Mouse (Mus musculus) liver, embryonic 15.5 days (tissue): ENCODE measurements around the gene Endou. TPM values are rescaled to one million over a fixed set of nuclear protein-coding genes. Genes with fewer than 3 reads are reported as not detected.
A peak's percentile ranks its signal among the peaks of the same experiment; 100 is the strongest.

Experiments
- ATAC-seq: fragments of 200-750 bp; cut with Nextera tagmentation; 2 replicates; pipeline ENCODE4 v1.8.0; 2017; ENCODE audit warnings: moderate number of reproducible peaks, mild to moderate bottlenecking, moderate library complexity; ENCODE audit not compliant: insufficient read depth
- H3K27ac ChIP-seq: fragments of 300-500 bp; sonication (generic); replicated peaks from 2 replicates; pipeline ENCODE4 v1.5.1; 2015; ENCODE audit warnings: mild to moderate bottlenecking, inconsistent platforms
- H3K27me3 ChIP-seq: fragments of 300-500 bp; sonication (generic); 2 replicates; pipeline ENCODE4 v1.6.1; 2015; ENCODE audit warnings: mild to moderate bottlenecking, inconsistent platforms
- H3K36me3 ChIP-seq: fragments of 300-500 bp; sonication (generic); replicated peaks from 2 replicates; pipeline ENCODE4 v1.6.1; 2015; ENCODE audit warnings: moderate library complexity, mild to moderate bottlenecking, inconsistent platforms
- H3K4me1 ChIP-seq: fragments of 300-500 bp; sonication (generic); replicated peaks from 2 replicates; pipeline ENCODE4 v1.6.1; 2015; ENCODE audit warnings: inconsistent platforms
- H3K4me2 ChIP-seq: fragments of 300-500 bp; sonication (generic); 2 replicates; pipeline ENCODE4 v1.6.1; 2015; ENCODE audit warnings: moderate library complexity, mild to moderate bottlenecking, inconsistent platforms
- H3K4me3 ChIP-seq: fragments of 300-500 bp; sonication (generic); replicated peaks from 2 replicates; pipeline ENCODE4 v1.5.1; 2015; ENCODE audit warnings: mild to moderate bottlenecking, inconsistent platforms
- H3K9ac ChIP-seq: fragments of 300-500 bp; sonication (generic); 2 replicates; pipeline ENCODE4 v1.6.1; 2015; ENCODE audit warnings: moderate library complexity, mild to moderate bottlenecking, inconsistent platforms
- H3K9me3 ChIP-seq: fragments of 300-500 bp; sonication (generic); replicated peaks from 2 replicates; pipeline ENCODE4 v1.6.1; 2016; ENCODE audit warnings: inconsistent platforms
- WGBS: fragments of 180-500 bp; shearing (Covaris S2); methylation state at CpG from one replicate; pipeline ENCODE4 v1.1.7; 2015; ENCODE audit warnings: mixed read lengths; ENCODE audit not compliant: insufficient replicate concordance; 5-methylcytosine and 5-hydroxymethylcytosine counted together
- polyA plus RNA-seq: library from polyadenylated mRNA; unstranded; fragments of >200 nt; fragmentation: Nextera tagmentation; extraction: Ambion mirVana; gene quantifications from 2 replicates; pipeline ENCODE4 v1.2.1, GENCODE M21; 2015

Gene Endou
- 0.10 and 0.18 TPM in 2 replicates for polyA plus RNA-seq

DNA sequence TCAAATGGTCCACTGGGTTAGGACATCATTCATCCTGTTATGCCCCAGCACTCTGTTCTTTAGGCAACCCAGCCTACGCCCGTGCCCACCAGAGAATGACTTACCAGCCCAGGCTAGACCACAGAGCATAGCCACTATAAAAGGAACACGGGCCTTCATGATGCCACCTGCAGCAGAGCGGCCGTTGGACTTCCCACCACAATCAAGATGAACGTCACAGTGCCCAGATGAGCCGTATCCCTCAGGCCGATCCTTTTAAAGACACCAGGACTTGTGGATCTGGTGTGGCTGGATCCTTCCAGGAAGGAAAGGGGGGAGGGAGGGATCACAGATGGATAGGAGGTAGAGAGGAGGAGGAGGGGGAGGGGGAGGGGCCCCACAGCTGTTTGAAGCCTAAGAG is at the start of gene Endou:
TSS of gene Endou (minus strand) at position 229 of the 400 bp plus-strand sequence.
- H3K4me2 ChIP-seq: no peak within 1 kb of the TSS
- peaks cover 10% of the 10 kb centered on the region; the same call in 1 of the 2 replicates for H3K27me3 ChIP-seq
- H3K27ac ChIP-seq: no peak within 1 kb of the TSS
- H3K4me1 ChIP-seq: no peaks in the 10 kb centered on the region
- WGBS: 71% methylated on average over 8 of the region's 8 CpGs
- H3K36me3 ChIP-seq: no peaks in the 10 kb centered on the region
- no peak within 1 kb of the TSS for H3K4me3 ChIP-seq
- ATAC-seq: no peak
- no peaks in the 10 kb centered on the region for H3K9me3 ChIP-seq
- H3K9ac ChIP-seq: no peak within 1 kb of the TSS

DNA sequence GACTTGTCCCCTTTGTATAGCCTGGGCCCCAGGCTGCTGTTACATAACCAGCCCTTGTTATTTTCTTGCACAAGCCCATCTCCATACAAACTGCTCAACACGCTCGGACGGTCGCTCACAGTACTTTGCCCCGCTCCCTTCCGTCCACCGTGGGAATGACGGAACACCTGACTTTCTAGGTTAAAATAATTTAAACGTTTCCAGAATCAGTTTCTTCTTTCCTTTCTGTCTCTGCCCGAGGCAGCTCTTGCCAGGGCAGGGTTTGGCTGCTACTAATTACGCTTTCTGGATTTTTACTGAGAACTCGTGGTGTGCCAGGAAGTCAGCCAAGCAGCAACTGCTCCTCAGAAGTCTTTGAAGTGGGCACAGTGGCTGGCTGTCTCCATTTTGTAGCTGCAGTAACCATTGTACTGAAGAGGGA is 49.5 kb upstream of the Endou start:
- peaks cover 31% of the 10 kb centered on the region for H3K27me3 ChIP-seq
- H3K4me2 ChIP-seq: peak overlapping the region; percentile 13; the same call in 1 of the 2 replicates
- WGBS: 62% methylated on average over 12 of the region's 12 CpGs
- no peaks in the 10 kb centered on the region for H3K36me3 ChIP-seq
- no peak overlapping the region for H3K9ac ChIP-seq
- H3K9me3 ChIP-seq: no peaks in the 10 kb centered on the region
- no peak overlapping the region for H3K27ac ChIP-seq
- no peak for ATAC-seq
- H3K4me3 ChIP-seq: no peak overlapping the region
- H3K4me1 ChIP-seq: peaks cover 40% of the 10 kb centered on the region

DNA sequence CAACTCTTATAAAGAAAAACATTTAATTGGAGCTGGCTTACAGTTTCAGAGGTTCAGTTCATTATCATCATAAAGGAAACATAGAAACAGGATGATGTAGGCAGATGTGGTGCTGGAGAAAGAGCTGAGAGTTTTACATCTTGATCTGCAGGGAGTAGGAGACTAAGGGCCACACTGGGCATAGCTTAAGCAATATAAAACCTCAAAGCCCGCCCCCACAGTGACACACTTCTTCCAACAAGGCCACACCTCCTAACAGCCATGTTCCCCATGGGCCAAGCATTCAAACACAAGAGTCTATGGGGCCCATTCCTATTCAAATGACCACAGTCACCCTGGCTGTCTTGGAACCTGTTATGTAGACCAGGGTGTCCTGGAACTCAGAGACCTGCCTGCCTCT is 48.4 kb upstream of the Endou start:
- Histone ChIP-seq H3K4me2 (no peak overlapping the region), H3K4me3 (no peak overlapping the region), H3K9ac (no peak overlapping the region), H3K27me3 (peaks cover 35% of the 10 kb centered on the region), H3K9me3 (no peaks in the 10 kb centered on the region), H3K36me3 (no peaks in the 10 kb centered on the region), H3K4me1 (peaks cover 29% of the 10 kb centered on the region), H3K27ac (no peak overlapping the region)
- 77% methylated on average over 1 of the region's 1 CpGs for WGBS
- ATAC-seq: no peak

DNA sequence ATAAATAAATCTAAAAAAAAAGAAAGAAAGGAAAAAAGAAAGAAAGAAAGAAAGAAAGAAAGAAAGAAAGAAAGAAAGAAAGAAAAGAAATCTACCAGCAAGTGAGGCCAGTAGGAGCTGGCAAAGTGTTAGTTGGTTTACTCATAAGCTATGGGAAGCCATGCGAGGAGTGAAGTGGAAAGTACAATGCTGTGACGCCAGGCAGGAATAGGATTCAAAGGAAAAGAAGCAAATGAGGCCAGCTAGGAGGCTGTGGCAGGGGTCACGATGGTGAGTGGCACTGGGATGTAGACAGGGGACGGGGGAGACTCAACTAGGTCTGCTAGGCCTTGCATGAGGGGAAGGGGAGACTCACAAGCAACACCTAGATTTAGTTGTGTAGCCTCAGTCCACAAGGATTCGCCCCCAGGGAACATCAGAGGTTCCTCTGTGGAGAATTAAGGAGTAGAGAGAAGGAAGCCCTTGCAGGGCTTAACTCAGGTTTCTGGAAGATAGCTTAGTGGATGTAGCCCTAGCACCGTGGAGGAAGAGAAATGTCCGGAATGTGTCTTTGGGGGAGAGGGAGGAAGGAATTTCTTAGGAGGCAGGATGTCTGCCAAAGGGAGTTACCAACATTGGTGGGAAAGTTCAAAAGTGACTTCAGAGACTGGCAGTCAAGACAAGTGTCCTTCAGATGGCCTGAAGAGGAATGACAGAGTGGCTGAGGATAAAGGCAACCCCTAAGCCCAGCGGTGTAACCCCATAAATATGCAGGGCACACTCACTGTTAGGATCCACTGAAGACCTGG is 47.4 kb upstream of the Endou start, which contains the start of gene Slc48a1:
TSS of gene Slc48a1 (plus strand) at position 210 of the 788 bp plus-strand sequence.
- no peak for ATAC-seq
- peaks cover 29% of the 10 kb centered on the region for H3K4me1 ChIP-seq
- H3K9me3 ChIP-seq: no peaks in the 10 kb centered on the region
- H3K4me3 ChIP-seq: no peak within 1 kb of the TSS
- 54% methylated on average over 8 of the region's 8 CpGs for WGBS
- no peak within 1 kb of the TSS for H3K9ac ChIP-seq
- H3K4me2 ChIP-seq: no peak within 1 kb of the TSS
- no peak within 1 kb of the TSS for H3K27ac ChIP-seq
- no peaks in the 10 kb centered on the region for H3K36me3 ChIP-seq
- peaks cover 35% of the 10 kb centered on the region for H3K27me3 ChIP-seq

DNA sequence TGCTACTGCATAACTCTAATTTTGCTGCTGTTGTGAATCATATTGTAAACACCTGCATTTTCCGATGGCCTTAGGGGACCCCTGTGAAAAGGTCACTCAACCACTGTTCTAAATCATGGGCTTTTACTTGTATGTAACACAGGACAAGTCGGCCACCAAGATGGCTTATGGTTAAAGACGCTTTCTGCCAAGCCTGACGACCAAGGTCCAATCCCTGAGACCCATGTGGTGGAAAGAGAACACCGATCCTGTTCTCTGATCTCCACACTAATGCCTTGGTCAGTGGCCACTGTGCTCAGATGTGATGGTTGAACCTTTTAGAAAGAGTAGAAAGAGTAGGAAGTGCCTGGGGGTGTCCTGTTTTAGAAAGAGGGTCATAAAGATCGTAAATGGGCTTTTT is 45.8 kb upstream of the Endou start:
- no peak for ATAC-seq
- WGBS: 62% methylated on average over 6 of the region's 6 CpGs

DNA sequence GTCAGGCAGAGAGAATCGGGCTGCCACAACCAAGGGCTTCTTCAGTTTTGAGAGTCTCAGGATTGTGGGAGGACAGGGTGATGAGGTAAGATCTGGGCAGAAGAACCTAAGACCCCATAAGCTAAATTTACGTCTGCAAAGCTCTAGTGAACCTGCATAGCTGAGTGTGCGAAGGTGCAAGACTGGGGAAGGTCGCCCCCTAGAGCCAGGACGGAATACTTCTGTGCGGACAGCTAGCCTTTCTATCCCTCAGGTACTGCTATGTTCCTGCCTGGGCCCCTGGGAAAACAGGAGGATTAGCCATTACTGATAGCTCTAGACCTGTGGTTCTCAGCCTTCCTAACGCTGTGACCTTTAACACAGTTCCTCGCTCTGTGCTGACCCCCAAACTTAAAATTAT is 45.4 kb upstream of the Endou start:
- WGBS: 10% methylated on average over 8 of the region's 8 CpGs
- H3K9ac ChIP-seq: no peak overlapping the region
- H3K27ac ChIP-seq: no peak overlapping the region
- H3K36me3 ChIP-seq: no peaks in the 10 kb centered on the region
- H3K4me1 ChIP-seq: peaks cover 27% of the 10 kb centered on the region
- H3K9me3 ChIP-seq: no peaks in the 10 kb centered on the region
- no peak overlapping the region for H3K4me2 ChIP-seq
- peaks cover 25% of the 10 kb centered on the region for H3K27me3 ChIP-seq
- ATAC-seq: no peak
- H3K4me3 ChIP-seq: no peak overlapping the region

More for the DNA sequence above, 45.8 kb upstream of the Endou start:
- Histone ChIP-seq H3K9ac (no peak overlapping the region), H3K27ac (no peak overlapping the region), H3K4me2 (no peak overlapping the region), H3K4me1 (peaks cover 27% of the 10 kb centered on the region), H3K27me3 (peaks cover 28% of the 10 kb centered on the region), H3K36me3 (no peaks in the 10 kb centered on the region), H3K9me3 (no peaks in the 10 kb centered on the region), H3K4me3 (no peak overlapping the region)

DNA sequence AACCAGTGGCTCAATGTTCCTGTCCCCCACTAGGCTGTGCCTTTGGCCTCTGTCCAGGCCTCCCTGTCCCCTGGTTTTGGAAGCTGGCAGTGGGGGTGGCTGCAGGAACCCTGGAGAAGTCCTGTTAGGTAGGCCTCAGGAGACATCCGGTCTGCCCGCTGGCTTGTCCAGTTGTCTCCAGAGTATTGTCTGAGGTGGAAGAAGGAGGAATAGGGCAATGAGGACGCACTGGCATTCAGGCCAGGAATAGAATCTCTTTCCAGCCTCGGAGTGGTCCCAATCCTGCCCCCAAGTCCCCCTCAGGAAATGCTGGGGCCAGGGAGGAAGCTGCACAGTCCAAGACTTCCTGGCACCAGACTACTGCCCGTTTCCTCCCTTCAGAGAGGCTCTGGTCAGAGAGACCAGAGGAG is 42.8 kb upstream of the Endou start:
- Histone ChIP-seq H3K27me3 (peaks cover 46% of the 10 kb centered on the region), H3K4me1 (peaks cover 21% of the 10 kb centered on the region), H3K36me3 (no peaks in the 10 kb centered on the region), H3K9me3 (no peaks in the 10 kb centered on the region), H3K27ac (peak overlapping the region; percentile 51), H3K9ac (no peak overlapping the region), H3K4me3 (no peak overlapping the region), H3K4me2 (no peak overlapping the region)
- peak; percentile 41 for ATAC-seq
- WGBS: 23% methylated on average over 5 of the region's 5 CpGs

DNA sequence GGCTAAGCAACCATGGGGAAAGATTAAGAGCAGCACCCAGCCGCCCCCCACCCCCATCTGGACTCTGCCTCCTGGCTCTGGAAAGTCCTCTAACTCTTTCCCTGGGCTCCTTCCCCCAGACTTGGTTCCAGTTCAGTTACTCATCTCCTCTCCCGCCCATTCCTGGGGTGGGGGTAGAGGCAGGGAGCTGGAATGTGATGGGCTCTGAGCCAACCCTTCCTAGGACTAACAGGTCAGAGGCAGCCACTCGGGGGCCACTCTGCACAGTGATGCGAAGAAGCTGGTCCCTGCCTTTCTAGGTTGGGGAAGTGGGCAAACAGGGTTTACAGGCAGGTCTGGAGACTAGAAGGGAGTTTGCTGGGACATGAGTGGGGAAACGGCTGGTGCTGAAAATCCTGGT is 42.0 kb upstream of the Endou start:
- Histone ChIP-seq H3K9me3 (no peaks in the 10 kb centered on the region), H3K4me1 (peaks cover 26% of the 10 kb centered on the region), H3K27me3 (peaks cover 53% of the 10 kb centered on the region), H3K4me3 (no peak overlapping the region), H3K9ac (no peak overlapping the region), H3K36me3 (no peaks in the 10 kb centered on the region), H3K4me2 (no peak overlapping the region), H3K27ac (peak overlapping the region; percentile 51; the same call in 1 of the 2 replicates)
- WGBS: 35% methylated on average over 5 of the region's 5 CpGs
- no peak for ATAC-seq

DNA sequence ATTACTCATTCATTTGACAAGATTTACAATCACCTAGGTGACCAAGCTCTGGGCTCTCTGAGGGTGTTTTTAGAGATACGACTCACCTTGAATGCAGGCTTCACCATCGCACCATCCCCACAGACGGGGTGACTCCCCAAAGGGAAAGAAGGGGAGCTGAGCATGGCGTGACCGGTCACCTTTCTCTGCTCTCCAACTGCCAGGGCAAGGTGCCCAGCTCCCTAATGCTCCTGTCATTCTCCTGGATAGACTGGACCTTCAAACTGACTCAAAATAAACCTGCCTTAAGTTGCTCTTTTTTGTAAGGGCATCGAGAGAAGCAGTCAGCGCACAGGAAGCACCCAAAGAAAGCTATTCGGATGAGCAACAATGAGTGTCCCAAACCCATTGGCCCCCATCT is 39.1 kb upstream of the Endou start:
- H3K4me3 ChIP-seq: no peak overlapping the region
- 74% methylated on average over 8 of the region's 8 CpGs for WGBS
- no peaks in the 10 kb centered on the region for H3K36me3 ChIP-seq
- ATAC-seq: no peak
- H3K27ac ChIP-seq: no peak overlapping the region
- peaks cover 40% of the 10 kb centered on the region for H3K4me1 ChIP-seq
- no peaks in the 10 kb centered on the region for H3K9me3 ChIP-seq
- H3K4me2 ChIP-seq: no peak overlapping the region
- H3K27me3 ChIP-seq: peaks cover 75% of the 10 kb centered on the region
- no peak overlapping the region for H3K9ac ChIP-seq

DNA sequence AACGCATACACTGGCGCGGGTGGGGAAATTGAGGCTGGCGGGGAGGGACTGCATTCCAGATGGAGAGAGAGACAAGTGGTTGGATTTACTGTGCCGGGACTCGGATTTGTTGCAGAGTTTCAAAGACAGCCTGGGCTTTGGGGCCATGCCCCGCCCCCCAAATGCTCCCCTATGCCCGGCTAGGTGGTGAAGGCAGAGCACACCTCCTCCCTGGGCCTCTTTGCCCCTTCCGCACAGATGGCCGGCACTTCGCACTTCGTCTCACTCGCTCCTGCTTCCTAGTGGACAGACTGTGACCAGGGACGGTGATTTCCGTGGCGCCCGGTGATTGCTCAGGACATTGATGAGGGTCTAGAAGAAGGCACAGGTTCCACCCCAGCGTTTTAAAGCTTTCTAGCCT is 37.1 kb upstream of the Endou start:
- Histone ChIP-seq H3K27me3 (peaks cover 86% of the 10 kb centered on the region), H3K4me1 (peaks cover 32% of the 10 kb centered on the region), H3K27ac (0 out of 2 replicates have a peak overlapping the region, but pooled peaks have one; percentile 8), H3K4me3 (peak overlapping the region; percentile 48), H3K9me3 (no peaks in the 10 kb centered on the region), H3K4me2 (peak overlapping the region; percentile 73), H3K36me3 (no peaks in the 10 kb centered on the region), H3K9ac (peak overlapping the region; percentile 18; the same call in 1 of the 2 replicates)
- no peak for ATAC-seq
- WGBS: 2% methylated on average over 18 of the region's 18 CpGs

DNA sequence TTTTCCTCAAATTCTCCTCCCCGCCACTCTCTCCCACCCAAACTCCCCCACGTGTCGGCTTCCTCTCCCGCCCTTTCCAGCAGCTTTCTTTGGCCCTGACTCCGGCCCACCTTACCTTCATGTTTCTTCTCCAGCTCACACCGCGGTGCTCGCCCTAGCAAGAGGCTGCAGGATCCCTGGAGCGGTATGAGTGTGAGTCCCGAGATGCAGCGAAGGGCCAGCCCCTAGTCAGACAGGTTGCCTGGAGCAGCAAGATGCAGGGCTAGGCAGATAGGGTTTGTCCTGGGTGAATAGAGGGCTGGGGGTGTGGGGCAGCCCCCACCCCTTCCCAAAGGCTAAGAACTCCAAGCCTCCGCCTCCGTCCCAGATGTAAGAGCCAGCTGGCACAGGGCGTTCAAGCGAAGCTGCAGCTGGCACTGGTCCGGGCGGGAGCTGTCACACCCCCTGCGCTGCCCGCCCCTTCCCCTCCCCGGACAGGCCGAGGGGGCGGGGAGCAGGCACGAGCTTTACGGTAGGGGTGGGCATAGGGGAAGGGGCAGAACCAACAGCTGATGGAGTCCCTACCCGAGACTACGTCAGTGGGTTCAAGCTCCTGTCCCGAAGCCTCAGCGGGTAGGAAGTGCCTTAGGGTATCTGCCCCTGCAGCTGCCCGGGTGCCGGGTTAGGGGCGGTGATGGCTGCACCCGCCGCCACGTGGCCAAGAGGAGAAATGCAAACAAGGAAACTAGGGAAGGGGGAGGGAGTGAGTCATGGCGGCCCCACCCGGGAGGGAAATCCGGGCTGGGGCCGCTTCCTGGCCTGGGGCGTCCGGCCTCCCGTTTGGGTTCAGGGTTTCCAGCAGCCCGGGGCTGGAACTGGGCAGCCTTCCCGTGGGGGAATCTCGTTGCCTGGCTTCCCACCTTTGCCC is 36.4 kb upstream of the Endou start, which contains the start of gene Rapgef3:
TSS of gene Rapgef3 (minus strand) at position 693 of the 907 bp plus-strand sequence.
- Histone ChIP-seq H3K36me3 (no peaks in the 10 kb centered on the region), H3K4me3 (peak within 1 kb of the TSS; percentile 48), H3K9ac (peak within 1 kb of the TSS; percentile 35; the same call in 1 of the 2 replicates), H3K4me2 (peak within 1 kb of the TSS; percentile 73), H3K4me1 (peaks cover 26% of the 10 kb centered on the region), H3K27me3 (peaks cover 82% of the 10 kb centered on the region), H3K9me3 (no peaks in the 10 kb centered on the region), H3K27ac (0 out of 2 replicates have a peak within 1 kb of the TSS, but pooled peaks have one; percentile 8)
- under 1% methylated on average over 44 of the region's 44 CpGs for WGBS
- peak; percentile 62 for ATAC-seq
